Mouse (Mus musculus): ENCODE results near the gene Plekhg5. TPM values are rescaled to one million over a fixed set of nuclear protein-coding genes. Genes with fewer than 3 reads are reported as not detected.

The Plekhg5 gene
- polyA plus RNA-seq, 1 experiment: 3.0 TPM

GRCm38 (mm10) chr4:152068166-152068724, 4.1 kb upstream of the Plekhg5 start:
- peaks cover 4% of the 10 kb centered on the region for H3K4me1 ChIP-seq (ENCODE audit: control insufficient read depth, insufficient read depth, low read length)
- no peak overlapping the region for H3K27ac ChIP-seq (ENCODE audit: insufficient read depth, low read depth, low read length)
- no peak overlapping the region for H3K4me3 ChIP-seq (ENCODE audit: insufficient read depth, low read length)
- TF ChIP-seq POLR2A (IDR thresholded peaks at IDR 0.05; ENCODE audit: borderline replicate concordance, low read depth, low read length) (no peak), CTCF (IDR thresholded peaks at IDR 0.05; ENCODE audit: low read depth, low read length) (no peak)

DNA sequence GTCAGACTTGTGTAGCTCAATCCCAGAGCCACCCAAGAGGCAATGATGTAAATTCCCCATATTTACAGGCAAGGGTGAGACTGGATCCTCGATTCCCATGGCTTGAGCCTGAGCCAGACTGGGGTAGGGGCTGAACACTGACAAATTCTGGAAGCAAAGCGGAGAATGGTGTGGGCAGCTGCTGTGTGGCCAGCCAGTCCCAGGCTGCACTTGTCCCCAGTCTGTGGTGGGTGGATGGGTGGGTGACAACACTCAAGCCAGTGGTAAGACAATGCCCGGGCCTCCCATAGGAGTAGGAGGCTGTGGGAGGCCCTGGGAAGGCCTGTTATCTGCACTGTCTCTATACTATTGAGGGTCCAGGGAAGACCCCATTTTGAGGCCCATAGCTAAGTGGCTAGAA, 3.1 kb upstream of the Plekhg5 start:
- H3K4me1 ChIP-seq (ENCODE audit: control insufficient read depth, insufficient read depth, low read length): peaks cover 4% of the 10 kb centered on the region
- TF ChIP-seq POLR2A (IDR thresholded peaks at IDR 0.05; ENCODE audit: borderline replicate concordance, low read depth, low read length) (no peak), CTCF (IDR thresholded peaks at IDR 0.05; ENCODE audit: low read depth, low read length) (no peak)
- no peak overlapping the region for H3K4me3 ChIP-seq (ENCODE audit: insufficient read depth, low read length)
- no peak overlapping the region for H3K27ac ChIP-seq (ENCODE audit: insufficient read depth, low read depth, low read length)

DNA sequence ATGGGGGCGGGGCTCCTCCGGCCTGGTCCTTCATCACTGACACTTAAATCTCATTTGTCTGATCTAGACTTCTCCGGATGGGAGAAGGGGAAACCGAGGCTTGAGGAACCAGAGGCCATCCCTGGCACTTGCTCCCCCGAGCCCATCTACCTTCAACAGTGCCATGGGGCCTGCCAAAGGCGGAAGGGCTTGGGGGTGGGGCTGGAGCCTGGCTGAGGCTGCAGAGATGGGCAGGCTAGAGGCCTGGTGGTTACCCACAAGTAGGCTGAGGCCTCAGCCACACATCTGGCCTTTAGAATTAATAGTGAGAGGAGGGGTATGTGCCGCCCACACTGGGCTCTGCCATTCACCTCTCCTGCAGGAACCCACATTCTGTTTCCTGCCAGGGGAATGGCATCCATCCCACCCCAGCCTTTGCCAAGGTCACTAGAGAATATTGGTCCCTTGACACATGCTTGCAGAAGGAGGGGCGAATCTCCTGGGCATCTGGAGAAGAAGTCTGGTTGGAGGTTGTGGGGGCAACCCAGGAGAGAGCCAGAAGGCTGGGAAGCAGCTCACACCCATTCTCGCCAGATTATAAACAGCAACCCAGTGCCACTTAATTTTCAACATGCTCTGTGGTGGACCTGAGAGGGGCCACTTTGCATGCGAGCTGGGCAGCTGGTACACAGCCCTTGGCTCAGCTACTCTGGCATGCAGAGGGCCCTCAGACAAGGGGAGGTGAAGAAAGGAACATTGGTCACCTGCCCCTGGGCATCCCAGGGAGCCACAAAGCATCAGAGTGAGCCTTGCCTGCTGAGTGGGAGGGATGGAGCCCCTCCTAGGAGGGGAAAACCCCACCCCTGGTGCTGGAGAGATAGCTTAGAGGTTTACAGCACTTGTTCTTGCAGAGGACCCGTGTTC, 1.6 kb upstream of the Plekhg5 start:
- H3K27ac ChIP-seq (ENCODE audit: insufficient read depth, low read depth, low read length): no peak overlapping the region
- H3K4me1 ChIP-seq (ENCODE audit: control insufficient read depth, insufficient read depth, low read length): peaks cover 4% of the 10 kb centered on the region
- TF ChIP-seq POLR2A (IDR thresholded peaks at IDR 0.05; ENCODE audit: borderline replicate concordance, low read depth, low read length) (no peak), CTCF (IDR thresholded peaks at IDR 0.05; ENCODE audit: low read depth, low read length) (no peak)
- no peak overlapping the region for H3K4me3 ChIP-seq (ENCODE audit: insufficient read depth, low read length)

DNA sequence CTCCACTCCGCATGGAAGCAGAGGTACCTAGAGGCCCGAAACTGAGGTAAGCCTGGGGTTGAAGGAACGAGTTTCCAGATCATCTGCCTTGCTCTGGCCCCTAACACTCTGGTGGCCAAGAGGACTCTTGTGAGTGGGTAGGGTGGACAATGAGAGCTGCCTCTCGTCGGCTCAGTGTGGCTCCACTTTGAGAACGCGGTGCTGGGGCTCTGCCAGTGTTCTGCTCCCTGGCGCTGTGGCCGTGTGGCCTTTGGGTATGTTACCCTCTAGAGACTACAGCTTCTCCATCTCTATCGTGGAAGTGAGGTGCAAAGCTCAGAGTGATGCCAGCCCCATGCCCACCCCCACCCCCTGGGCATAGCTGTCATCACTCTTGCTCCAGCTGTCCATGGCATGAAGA, 357 bp downstream of the Plekhg5 start:
- no peak overlapping the region for H3K27ac ChIP-seq (ENCODE audit: insufficient read depth, low read depth, low read length)
- peaks cover 4% of the 10 kb centered on the region for H3K4me1 ChIP-seq (ENCODE audit: control insufficient read depth, insufficient read depth, low read length)
- no peak overlapping the region; the same call in 1 of the 2 replicates for H3K4me3 ChIP-seq (ENCODE audit: insufficient read depth, low read length)
- TF ChIP-seq POLR2A (IDR thresholded peaks at IDR 0.05; ENCODE audit: borderline replicate concordance, low read depth, low read length) (no peak), CTCF (IDR thresholded peaks at IDR 0.05; ENCODE audit: low read depth, low read length) (no peak)

DNA sequence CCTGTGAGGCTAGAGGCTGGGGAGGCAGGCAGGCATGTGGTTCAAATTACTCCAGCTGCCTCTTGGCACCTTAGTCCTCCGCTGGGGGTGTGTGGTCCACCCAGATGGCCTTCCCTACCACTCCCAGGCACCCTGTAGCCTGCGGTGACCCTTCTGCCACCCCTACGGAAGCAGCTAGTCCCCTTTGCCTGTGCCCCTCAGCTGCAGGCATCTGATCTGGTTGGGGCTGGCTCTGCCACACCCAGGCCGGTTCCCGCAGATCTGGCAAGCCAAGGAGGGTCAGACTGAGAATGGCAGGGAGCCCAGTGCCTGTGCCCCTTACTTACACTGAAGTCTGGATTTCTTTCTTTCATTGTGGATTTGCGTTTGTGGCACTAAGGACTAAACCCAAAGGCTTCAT, 1.4 kb downstream of the Plekhg5 start:
- Histone ChIP-seq H3K27ac (ENCODE audit: insufficient read depth, low read depth, low read length) (no peak overlapping the region), H3K4me1 (ENCODE audit: control insufficient read depth, insufficient read depth, low read length) (peaks cover 11% of the 10 kb centered on the region), H3K4me3 (ENCODE audit: insufficient read depth, low read length) (no peak overlapping the region)
- no peak for TF ChIP-seq CTCF (IDR thresholded peaks at IDR 0.05; ENCODE audit: low read depth, low read length)
- TF ChIP-seq POLR2A (IDR thresholded peaks at IDR 0.05; ENCODE audit: borderline replicate concordance, low read depth, low read length): no peak

GRCm38 (mm10) chr4:152074548-152074947, 2.2 kb downstream of the Plekhg5 start:
- TF ChIP-seq POLR2A (IDR thresholded peaks at IDR 0.05; ENCODE audit: borderline replicate concordance, low read depth, low read length): no peak
- TF ChIP-seq CTCF (IDR thresholded peaks at IDR 0.05; ENCODE audit: low read depth, low read length): no peak
- Histone ChIP-seq H3K4me3 (ENCODE audit: insufficient read depth, low read length) (no peak overlapping the region), H3K27ac (ENCODE audit: insufficient read depth, low read depth, low read length) (no peak overlapping the region), H3K4me1 (ENCODE audit: control insufficient read depth, insufficient read depth, low read length) (peaks cover 11% of the 10 kb centered on the region)

DNA sequence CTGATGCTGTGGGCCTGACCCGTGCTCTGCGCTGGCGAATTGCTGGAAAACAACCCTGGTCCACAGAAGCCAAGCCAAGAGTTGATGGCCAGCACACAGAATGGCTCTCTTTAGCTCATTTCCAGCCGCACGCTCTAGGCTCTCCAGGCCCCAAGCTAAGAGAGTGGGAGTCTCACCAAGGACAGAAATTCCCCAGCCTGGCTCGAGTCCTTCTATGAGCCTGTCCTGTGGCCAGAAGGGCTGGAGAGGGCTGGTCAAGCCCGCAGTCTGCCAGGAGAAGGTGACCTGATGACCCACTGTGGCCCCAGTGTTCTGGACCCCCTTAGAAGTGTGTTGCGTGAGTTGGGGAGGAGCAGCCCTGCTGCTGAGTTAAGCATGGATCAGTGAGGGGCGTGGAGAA, 4.9 kb downstream of the Plekhg5 start:
- Histone ChIP-seq H3K4me3 (ENCODE audit: insufficient read depth, low read length) (no peak overlapping the region), H3K4me1 (ENCODE audit: control insufficient read depth, insufficient read depth, low read length) (peaks cover 11% of the 10 kb centered on the region), H3K27ac (ENCODE audit: insufficient read depth, low read depth, low read length) (no peak overlapping the region)
- TF ChIP-seq POLR2A (IDR thresholded peaks at IDR 0.05; ENCODE audit: borderline replicate concordance, low read depth, low read length) (no peak), CTCF (IDR thresholded peaks at IDR 0.05; ENCODE audit: low read depth, low read length) (no peak)

GRCm38 (mm10) chr4:152078105-152078530, 5.8 kb downstream of the Plekhg5 start:
- H3K27ac ChIP-seq (ENCODE audit: insufficient read depth, low read depth, low read length): no peak overlapping the region
- TF ChIP-seq CTCF (IDR thresholded peaks at IDR 0.05; ENCODE audit: low read depth, low read length) (no peak), POLR2A (IDR thresholded peaks at IDR 0.05; ENCODE audit: borderline replicate concordance, low read depth, low read length) (no peak)

GRCm38 (mm10) chr4:152079261-152079660, 7.0 kb downstream of the Plekhg5 start:
- Histone ChIP-seq H3K4me1 (ENCODE audit: control insufficient read depth, insufficient read depth, low read length) (peaks cover 8% of the 10 kb centered on the region), H3K4me3 (ENCODE audit: insufficient read depth, low read length) (no peak overlapping the region), H3K27ac (ENCODE audit: insufficient read depth, low read depth, low read length) (no peak overlapping the region)
- TF ChIP-seq POLR2A (IDR thresholded peaks at IDR 0.05; ENCODE audit: borderline replicate concordance, low read depth, low read length) (no peak), CTCF (IDR thresholded peaks at IDR 0.05; ENCODE audit: low read depth, low read length) (no peak)

More at GRCm38 (mm10) chr4:152078105-152078530, 5.8 kb downstream of the Plekhg5 start:
- Histone ChIP-seq H3K4me3 (ENCODE audit: insufficient read depth, low read length) (no peak overlapping the region), H3K4me1 (ENCODE audit: control insufficient read depth, insufficient read depth, low read length) (peaks cover 8% of the 10 kb centered on the region)

DNA sequence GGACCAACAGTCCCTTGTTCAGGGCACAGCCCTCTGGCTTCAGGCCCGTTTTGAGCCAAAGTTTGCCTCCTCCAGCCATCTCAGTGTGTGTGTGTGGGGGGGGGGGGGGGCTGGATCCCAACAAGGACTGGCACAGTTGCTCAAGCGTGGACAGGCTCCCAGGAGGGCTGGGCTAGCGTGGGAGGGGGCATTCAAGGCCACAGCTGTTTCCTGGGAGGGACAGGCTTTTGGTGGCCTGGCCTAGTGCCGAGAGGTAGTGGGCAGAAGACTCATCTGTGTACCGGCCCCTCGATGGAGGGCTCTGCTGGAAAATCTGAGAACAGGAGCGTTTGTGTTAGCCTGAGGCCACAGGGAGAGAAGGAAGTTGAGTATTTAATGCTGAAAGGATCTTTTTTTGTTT, 7.6 kb downstream of the Plekhg5 start:
- H3K4me3 ChIP-seq (ENCODE audit: insufficient read depth, low read length): no peak overlapping the region
- H3K4me1 ChIP-seq (ENCODE audit: control insufficient read depth, insufficient read depth, low read length): peaks cover 8% of the 10 kb centered on the region
- TF ChIP-seq CTCF (IDR thresholded peaks at IDR 0.05; ENCODE audit: low read depth, low read length) (no peak), POLR2A (IDR thresholded peaks at IDR 0.05; ENCODE audit: borderline replicate concordance, low read depth, low read length) (no peak)
- H3K27ac ChIP-seq (ENCODE audit: insufficient read depth, low read depth, low read length): no peak overlapping the region
